Mouse (Mus musculus) small intestine, adult 2 months (tissue): ENCODE measurements around the gene Hexim2.

Source experiments
- CTCF ChIP-seq: fragments of 200-500 bp; IDR thresholded peaks from 2 replicates; pipeline ENCODE4 v1.5.1; 2012; ENCODE audit warnings: low read depth, mild to moderate bottlenecking, control low read depth, inconsistent platforms, low read length, moderate library complexity, mixed read lengths; ENCODE audit not compliant: insufficient replicate concordance, insufficient read length; ENCODE audit errors: extremely low read depth
- POLR2A ChIP-seq: fragments of 200-500 bp; IDR thresholded peaks from 2 replicates; pipeline ENCODE4 v1.6.1; 2012; ENCODE audit warnings: low read depth, mild to moderate bottlenecking, control low read depth, inconsistent platforms, low read length, moderate library complexity

GRCm38 (mm10) chr11:103131701-103132575 lies at the start of gene Hexim2:
- no peak for TF ChIP-seq CTCF
- TF ChIP-seq POLR2A: 0 out of 2 replicates have a peak, but pooled peaks have one; percentile 7
